Mouse (Mus musculus): ENCODE results near the gene Ctdspl. TPM values are rescaled to one million over a fixed set of nuclear protein-coding genes. Genes with fewer than 3 reads are reported as not detected.

Gene Ctdspl
- total and polyA plus RNA-seq, 2 experiments from 2014 or later = 4.6 to 7.8 TPM

GRCm38 (mm10) chr9:119070173-119070825, 144.0 kb downstream of the Ctdspl start:
- H3K27me3 ChIP-seq (ENCODE audit: insufficient read depth, low read length) = no peaks in the 10 kb centered on the region
- TF ChIP-seq CTCF (IDR thresholded peaks at IDR 0.05; ENCODE audit: low read depth) = no peak
- no peak overlapping the region for H3K4me3 ChIP-seq (ENCODE audit: low read depth, low read length)
- H3K9me3 ChIP-seq (ENCODE audit: low read length) = no peaks in the 10 kb centered on the region
- H3K4me2 ChIP-seq (ENCODE audit: low read depth) = no peak overlapping the region
- no peak overlapping the region for H3K27ac ChIP-seq (ENCODE audit: low read depth, low read length)
- H3K4me1 ChIP-seq (ENCODE audit: insufficient read depth) = no peaks in the 10 kb centered on the region
- no peak for ATAC-seq
- WGBS = 80% methylated on average over 13 of the region's 13 CpGs
- H3K9ac ChIP-seq = no peak overlapping the region
- no peak for DNase-seq
- peaks cover 1% of the 10 kb centered on the region for H3K36me3 ChIP-seq (ENCODE audit: insufficient read depth)

- H3K9me3 ChIP-seq (ENCODE audit: low read length) = no peaks in the 10 kb centered on the region
These were observed 145.5 kb downstream of the Ctdspl start for GRCm38 (mm10) chr9:119071786-119072185.

GRCm38 (mm10) chr9:119073184-119073895, 147.1 kb downstream of the Ctdspl start:
- peaks cover 5% of the 10 kb centered on the region for H3K36me3 ChIP-seq (ENCODE audit: insufficient read depth)
- WGBS = 84% methylated on average over 15 of the region's 15 CpGs
- DNase-seq = no peak
- H3K9me3 ChIP-seq (ENCODE audit: low read length) = no peaks in the 10 kb centered on the region
- no peaks in the 10 kb centered on the region for H3K27me3 ChIP-seq (ENCODE audit: insufficient read depth, low read length)
- no peak overlapping the region for H3K27ac ChIP-seq (ENCODE audit: low read depth, low read length)
- ATAC-seq = no peak
- no peak overlapping the region for H3K9ac ChIP-seq
- no peaks in the 10 kb centered on the region for H3K4me1 ChIP-seq (ENCODE audit: insufficient read depth)
- TF ChIP-seq CTCF (IDR thresholded peaks at IDR 0.05; ENCODE audit: low read depth) = no peak
- H3K4me2 ChIP-seq (ENCODE audit: low read depth) = no peak overlapping the region
- H3K4me3 ChIP-seq (ENCODE audit: low read depth, low read length) = no peak overlapping the region

More at GRCm38 (mm10) chr9:119071786-119072185, 145.5 kb downstream of the Ctdspl start:
- Histone ChIP-seq H3K4me2 (ENCODE audit: low read depth) (no peak overlapping the region), H3K36me3 (ENCODE audit: insufficient read depth) (peaks cover 5% of the 10 kb centered on the region), H3K4me3 (ENCODE audit: low read depth, low read length) (no peak overlapping the region), H3K27me3 (ENCODE audit: insufficient read depth, low read length) (no peaks in the 10 kb centered on the region), H3K4me1 (ENCODE audit: insufficient read depth) (no peaks in the 10 kb centered on the region), H3K9ac (no peak overlapping the region), H3K27ac (ENCODE audit: low read depth, low read length) (no peak overlapping the region)
- DNase-seq (no peak), ATAC-seq (no peak)
- no peak for TF ChIP-seq CTCF (IDR thresholded peaks at IDR 0.05; ENCODE audit: low read depth)
- 90% methylated on average over 9 of the region's 9 CpGs for WGBS

GRCm38 (mm10) chr9:119075685-119076084, 149.4 kb downstream of the Ctdspl start:
- H3K9me3 ChIP-seq (ENCODE audit: low read length) = no peaks in the 10 kb centered on the region
- DNase-seq (no peak), ATAC-seq (no peak)
- H3K4me1 ChIP-seq (ENCODE audit: insufficient read depth) = no peaks in the 10 kb centered on the region
- 72% methylated on average over 16 of the region's 16 CpGs for WGBS
- no peak overlapping the region for H3K4me2 ChIP-seq (ENCODE audit: low read depth)
- H3K27me3 ChIP-seq (ENCODE audit: insufficient read depth, low read length) = no peaks in the 10 kb centered on the region
- TF ChIP-seq CTCF (IDR thresholded peaks at IDR 0.05; ENCODE audit: low read depth) = no peak
- no peak overlapping the region for H3K4me3 ChIP-seq (ENCODE audit: low read depth, low read length)
- no peak overlapping the region for H3K9ac ChIP-seq
- H3K36me3 ChIP-seq (ENCODE audit: insufficient read depth) = peaks cover 5% of the 10 kb centered on the region
- no peak overlapping the region for H3K27ac ChIP-seq (ENCODE audit: low read depth, low read length)

- H3K36me3 ChIP-seq (ENCODE audit: insufficient read depth) = peaks cover 12% of the 10 kb centered on the region; the same call in 1 of the 2 replicates
- no peak overlapping the region for H3K4me3 ChIP-seq (ENCODE audit: low read depth, low read length)
- no peak overlapping the region for H3K27ac ChIP-seq (ENCODE audit: low read depth, low read length)
- no peaks in the 10 kb centered on the region for H3K9me3 ChIP-seq (ENCODE audit: low read length)
- H3K27me3 ChIP-seq (ENCODE audit: insufficient read depth, low read length) = no peaks in the 10 kb centered on the region
- no peak overlapping the region for H3K9ac ChIP-seq
- DNase-seq (no peak), ATAC-seq (no peak)
- H3K4me2 ChIP-seq (ENCODE audit: low read depth) = no peak overlapping the region
- H3K4me1 ChIP-seq (ENCODE audit: insufficient read depth) = no peaks in the 10 kb centered on the region
- WGBS = 89% methylated on average over 5 of the region's 5 CpGs
- no peak for TF ChIP-seq CTCF (IDR thresholded peaks at IDR 0.05; ENCODE audit: low read depth)
These were observed 153.9 kb downstream of the Ctdspl start for GRCm38 (mm10) chr9:119080040-119080675.

GRCm38 (mm10) chr9:119082039-119082438, 155.8 kb downstream of the Ctdspl start:
- no peaks in the 10 kb centered on the region for H3K4me1 ChIP-seq (ENCODE audit: insufficient read depth)
- DNase-seq = no peak
- no peak overlapping the region for H3K9ac ChIP-seq
- TF ChIP-seq CTCF (IDR thresholded peaks at IDR 0.05; ENCODE audit: low read depth) = no peak
- no peak overlapping the region for H3K4me3 ChIP-seq (ENCODE audit: low read depth, low read length)
- H3K36me3 ChIP-seq (ENCODE audit: insufficient read depth) = peaks cover 7% of the 10 kb centered on the region; the same call in 1 of the 2 replicates
- no peak overlapping the region for H3K27ac ChIP-seq (ENCODE audit: low read depth, low read length)
- no peak overlapping the region for H3K4me2 ChIP-seq (ENCODE audit: low read depth)
- no peaks in the 10 kb centered on the region for H3K9me3 ChIP-seq (ENCODE audit: low read length)
- peak; percentile 78 for ATAC-seq
- H3K27me3 ChIP-seq (ENCODE audit: insufficient read depth, low read length) = no peaks in the 10 kb centered on the region
- 9% methylated on average over 8 of the region's 8 CpGs for WGBS

All from forebrain, postnatal 0 days (tissue).